Mouse (Mus musculus): Measurements from ENCODE around the gene Gm11114. TPM values are rescaled to one million over a fixed set of nuclear protein-coding genes. Genes with fewer than 3 reads are reported as not detected.

The Gm11114 gene
- not detected in 2 replicates for polyA plus RNA-seq (2012; ENCODE audit: insufficient read depth, insufficient read length, low replicate concordance, missing spikeins)

- Histone ChIP-seq H3K27ac (ENCODE audit: insufficient read depth, low read depth, low read length) (no peak within 1 kb of the TSS), H3K4me1 (ENCODE audit: control insufficient read depth, insufficient read depth, low read length) (no peaks in the 10 kb centered on the region), H3K4me3 (ENCODE audit: insufficient read depth, low read depth, low read length) (no peak within 1 kb of the TSS)
- TF ChIP-seq CTCF (IDR thresholded peaks at IDR 0.05; ENCODE audit: insufficient read depth, low read depth, low read length) (no peak), POLR2A (IDR thresholded peaks at IDR 0.05; ENCODE audit: insufficient read depth, low read depth, low read length) (no peak)
- WGBS: 91% methylated on average over 6 of the region's 6 CpGs
These were observed at the start of gene Gm11114 for GRCm38 (mm10) chr9:85312473-85312872. Gene Gm11114 (plus strand): TSS chr9:85312773.

GRCm38 (mm10) chr9:85266847-85267246 is 45.7 kb upstream of the Gm11114 start:
- Histone ChIP-seq H3K4me1 (ENCODE audit: control insufficient read depth, insufficient read depth, low read length) (no peaks in the 10 kb centered on the region), H3K4me3 (ENCODE audit: insufficient read depth, low read depth, low read length) (no peak overlapping the region), H3K27ac (ENCODE audit: insufficient read depth, low read depth, low read length) (no peak overlapping the region)
- TF ChIP-seq POLR2A (IDR thresholded peaks at IDR 0.05; ENCODE audit: insufficient read depth, low read depth, low read length) (no peak), CTCF (IDR thresholded peaks at IDR 0.05; ENCODE audit: insufficient read depth, low read depth, low read length) (no peak)
- 90% methylated on average over 5 of the region's 5 CpGs for WGBS

DNA sequence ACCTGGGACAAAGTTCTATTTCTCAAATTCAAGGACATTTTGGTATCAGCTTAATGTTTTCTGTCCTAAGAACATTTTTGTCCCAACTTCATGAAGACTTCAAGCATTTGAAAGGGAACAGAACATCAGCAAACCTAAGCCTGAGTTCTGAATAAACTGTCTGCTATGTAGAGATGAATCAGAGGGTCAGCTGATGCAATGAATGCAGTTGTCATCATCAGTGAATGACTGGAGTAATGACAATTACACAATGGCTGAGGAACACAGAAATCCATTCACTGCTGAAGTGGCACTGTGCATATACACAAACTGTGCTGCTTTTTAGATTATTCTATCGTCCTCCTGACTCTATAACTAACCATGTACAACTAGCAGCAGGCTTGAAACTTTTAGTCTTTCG is 38.5 kb upstream of the Gm11114 start:
- Histone ChIP-seq H3K4me3 (ENCODE audit: insufficient read depth, low read depth, low read length) (no peak overlapping the region), H3K4me1 (ENCODE audit: control insufficient read depth, insufficient read depth, low read length) (no peaks in the 10 kb centered on the region), H3K27ac (ENCODE audit: insufficient read depth, low read depth, low read length) (no peak overlapping the region)
- WGBS: 61% methylated on average over 2 of the region's 2 CpGs
- TF ChIP-seq CTCF (IDR thresholded peaks at IDR 0.05; ENCODE audit: insufficient read depth, low read depth, low read length) (no peak), POLR2A (IDR thresholded peaks at IDR 0.05; ENCODE audit: insufficient read depth, low read depth, low read length) (no peak)

DNA sequence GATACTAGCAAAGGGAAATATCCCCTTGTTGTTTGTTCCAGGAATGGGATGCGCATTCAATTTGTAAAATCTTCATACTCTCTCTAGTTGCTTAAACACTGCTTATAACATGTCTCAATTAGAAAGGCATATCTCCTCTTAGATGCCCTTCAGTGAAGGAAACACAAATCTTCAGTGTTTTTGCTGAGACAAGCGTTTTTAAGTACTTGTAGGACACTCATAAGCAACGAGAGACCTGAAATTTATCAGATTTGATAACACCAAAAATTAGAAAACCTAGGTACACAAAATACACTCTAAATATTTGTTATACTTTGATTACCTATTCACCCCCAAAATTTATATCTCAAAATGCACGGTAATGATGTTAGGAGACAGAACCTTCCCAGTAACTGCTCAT is 9.7 kb upstream of the Gm11114 start:
- Histone ChIP-seq H3K27ac (ENCODE audit: insufficient read depth, low read depth, low read length) (no peak overlapping the region), H3K4me3 (ENCODE audit: insufficient read depth, low read depth, low read length) (no peak overlapping the region), H3K4me1 (ENCODE audit: control insufficient read depth, insufficient read depth, low read length) (no peaks in the 10 kb centered on the region)
- TF ChIP-seq CTCF (IDR thresholded peaks at IDR 0.05; ENCODE audit: insufficient read depth, low read depth, low read length) (no peak), POLR2A (IDR thresholded peaks at IDR 0.05; ENCODE audit: insufficient read depth, low read depth, low read length) (no peak)
- WGBS: 91% methylated on average over 4 of the region's 4 CpGs

- no peak overlapping the region for H3K27ac ChIP-seq (ENCODE audit: insufficient read depth, low read depth, low read length)
- no peak for TF ChIP-seq CTCF (IDR thresholded peaks at IDR 0.05; ENCODE audit: insufficient read depth, low read depth, low read length)
- 96% methylated on average over 3 of the region's 3 CpGs for WGBS
- H3K4me3 ChIP-seq (ENCODE audit: insufficient read depth, low read depth, low read length): no peak overlapping the region
- no peaks in the 10 kb centered on the region for H3K4me1 ChIP-seq (ENCODE audit: control insufficient read depth, insufficient read depth, low read length)
These were observed 9.2 kb upstream of the Gm11114 start for GRCm38 (mm10) chr9:85303378-85303777.

DNA sequence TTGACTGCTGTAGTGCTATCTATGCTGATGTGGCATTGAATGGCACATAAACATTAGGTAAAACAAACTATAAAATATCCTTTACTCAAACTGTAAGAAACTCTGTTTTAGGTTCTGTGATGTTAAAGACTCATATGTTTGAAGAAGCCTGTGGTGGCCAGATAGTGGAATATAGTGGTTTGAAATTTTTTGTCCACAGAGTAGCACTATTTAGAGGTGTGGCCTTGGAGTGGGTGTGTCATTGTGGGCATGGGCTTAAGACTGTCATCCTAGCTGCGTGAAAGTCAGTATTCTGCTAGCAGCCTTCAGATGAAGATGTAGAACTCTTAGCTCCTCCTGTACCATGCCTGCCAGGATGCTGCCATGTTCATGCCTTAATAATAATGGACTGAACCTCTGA is 3.5 kb downstream of the Gm11114 start:
- Histone ChIP-seq H3K4me1 (ENCODE audit: control insufficient read depth, insufficient read depth, low read length) (no peaks in the 10 kb centered on the region), H3K4me3 (ENCODE audit: insufficient read depth, low read depth, low read length) (no peak overlapping the region), H3K27ac (ENCODE audit: insufficient read depth, low read depth, low read length) (no peak overlapping the region)
- TF ChIP-seq POLR2A (IDR thresholded peaks at IDR 0.05; ENCODE audit: insufficient read depth, low read depth, low read length): no peak
- TF ChIP-seq CTCF (IDR thresholded peaks at IDR 0.05; ENCODE audit: insufficient read depth, low read depth, low read length): no peak
- 57% methylated on average over 1 of the region's 1 CpGs for WGBS

DNA sequence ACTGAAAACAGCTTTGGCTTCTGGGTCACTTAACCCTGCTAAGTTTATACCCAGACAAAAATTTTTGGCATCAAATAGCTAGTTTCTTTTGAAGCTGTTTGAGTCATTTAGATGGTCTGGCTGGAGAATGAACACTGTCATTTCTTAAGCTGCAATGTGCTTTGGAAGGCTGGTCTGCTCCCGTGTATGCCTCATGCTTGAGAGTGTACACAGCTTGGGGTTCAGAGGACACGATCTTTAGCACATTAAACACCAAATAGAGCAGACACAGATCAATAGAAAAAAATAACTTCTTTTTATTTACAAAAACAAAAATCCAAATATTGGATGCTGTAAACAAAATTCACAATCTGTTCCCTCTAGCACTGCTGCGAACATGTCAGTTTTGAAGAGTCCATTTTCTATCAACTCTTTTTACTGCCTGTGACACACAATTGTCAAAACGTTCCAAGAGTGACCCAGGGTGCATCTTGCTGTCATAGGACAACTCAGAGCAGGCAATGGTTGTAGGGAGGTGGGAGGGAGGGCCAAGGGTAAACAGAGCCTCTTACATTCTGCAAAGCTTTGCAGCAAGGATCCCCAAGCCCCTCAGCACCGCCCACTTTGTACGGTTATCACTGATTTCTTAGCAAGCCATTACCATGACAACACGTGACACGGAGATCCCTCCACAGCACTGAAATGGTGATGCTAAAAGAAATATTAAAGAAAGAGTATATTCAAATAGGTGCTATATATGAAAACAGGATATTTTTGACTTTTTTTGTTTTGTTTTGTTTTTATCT is 7.8 kb downstream of the Gm11114 start:
- Histone ChIP-seq H3K27ac (ENCODE audit: insufficient read depth, low read depth, low read length) (no peak overlapping the region), H3K4me1 (ENCODE audit: control insufficient read depth, insufficient read depth, low read length) (no peaks in the 10 kb centered on the region), H3K4me3 (ENCODE audit: insufficient read depth, low read depth, low read length) (no peak overlapping the region)
- TF ChIP-seq POLR2A (IDR thresholded peaks at IDR 0.05; ENCODE audit: insufficient read depth, low read depth, low read length): no peak
- no peak for TF ChIP-seq CTCF (IDR thresholded peaks at IDR 0.05; ENCODE audit: insufficient read depth, low read depth, low read length)
- WGBS: 72% methylated on average over 8 of the region's 8 CpGs

DNA sequence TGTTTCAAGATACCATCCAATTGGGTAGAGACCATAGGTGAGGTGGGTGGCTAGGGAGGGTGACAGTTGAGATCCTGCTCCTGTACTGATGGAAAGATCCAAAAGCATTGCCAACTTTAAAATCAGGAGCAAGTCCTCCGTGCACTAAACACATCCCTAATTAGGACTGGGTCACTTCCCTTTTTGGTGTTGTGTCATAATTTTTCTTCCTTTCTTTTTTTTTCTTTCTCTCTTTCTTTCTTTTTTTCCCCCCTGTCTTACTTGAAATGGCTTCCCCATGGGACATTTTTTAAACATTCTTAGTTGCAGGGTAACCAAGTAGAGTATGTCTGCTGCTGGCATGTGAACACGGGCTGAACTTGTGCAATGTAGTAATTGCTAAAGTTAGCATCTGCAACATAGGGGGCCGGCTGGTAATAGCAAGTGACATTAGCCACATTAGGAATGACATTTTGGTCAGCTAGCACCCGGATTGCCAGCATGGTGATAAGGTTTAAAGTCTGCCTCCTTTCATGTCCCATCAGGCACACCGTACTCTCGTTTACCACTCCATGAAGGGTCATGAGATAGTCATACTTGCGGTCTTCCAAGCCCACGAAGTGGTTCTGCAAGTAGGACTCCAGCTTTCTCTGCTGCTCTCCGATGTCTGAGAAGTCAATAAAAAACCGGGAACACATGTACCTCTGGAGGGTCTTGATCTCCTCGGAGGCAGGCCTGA is 11.7 kb downstream of the Gm11114 start:
- no peak overlapping the region for H3K4me3 ChIP-seq (ENCODE audit: insufficient read depth, low read depth, low read length)
- WGBS: 91% methylated on average over 11 of the region's 11 CpGs
- TF ChIP-seq CTCF (IDR thresholded peaks at IDR 0.05; ENCODE audit: insufficient read depth, low read depth, low read length): no peak
- no peak for TF ChIP-seq POLR2A (IDR thresholded peaks at IDR 0.05; ENCODE audit: insufficient read depth, low read depth, low read length)
- H3K27ac ChIP-seq (ENCODE audit: insufficient read depth, low read depth, low read length): no peak overlapping the region
- H3K4me1 ChIP-seq (ENCODE audit: control insufficient read depth, insufficient read depth, low read length): peaks cover 17% of the 10 kb centered on the region

- Histone ChIP-seq H3K4me3 (ENCODE audit: insufficient read depth, low read depth, low read length) (no peak overlapping the region), H3K27ac (ENCODE audit: insufficient read depth, low read depth, low read length) (no peak overlapping the region), H3K4me1 (ENCODE audit: control insufficient read depth, insufficient read depth, low read length) (peaks cover 17% of the 10 kb centered on the region)
- WGBS: 40% methylated on average over 17 of the region's 17 CpGs
- TF ChIP-seq CTCF (IDR thresholded peaks at IDR 0.05; ENCODE audit: insufficient read depth, low read depth, low read length): no peak
- no peak for TF ChIP-seq POLR2A (IDR thresholded peaks at IDR 0.05; ENCODE audit: insufficient read depth, low read depth, low read length)
These were observed 12.8 kb downstream of the Gm11114 start for GRCm38 (mm10) chr9:85325201-85325868.

Measured in olfactory bulb, adult 2 months (tissue).